Mouse (Mus musculus) bone marrow, adult 2 months (tissue): ENCODE results near the gene Mog.

Experiments used
- CTCF ChIP-seq: fragments of 200-500 bp; IDR thresholded peaks from 2 replicates; pipeline ENCODE4 v1.5.1; 2011; ENCODE audit warnings: low read length, control low read depth; ENCODE audit not compliant: control insufficient read depth, insufficient read depth
- POLR2A ChIP-seq: fragments of 200-500 bp; IDR thresholded peaks from 2 replicates; pipeline ENCODE4 v1.6.1; 2011; ENCODE audit warnings: low read depth, mild to moderate bottlenecking, control low read depth, low read length, borderline replicate concordance; ENCODE audit not compliant: control insufficient read depth

- TF ChIP-seq CTCF (no peak), POLR2A (no peak)
These were observed 25.2 kb upstream of the Mog start for GRCm38 (mm10) chr17:37048383-37048782.
